Mouse (Mus musculus): Measurements from ENCODE around the gene Lrrc8b. TPM values are rescaled to one million over a fixed set of nuclear protein-coding genes. Genes with fewer than 3 reads are reported as not detected.

Lrrc8b gene
- polyA plus RNA-seq, 1 experiment, result 26.7 TPM

DNA sequence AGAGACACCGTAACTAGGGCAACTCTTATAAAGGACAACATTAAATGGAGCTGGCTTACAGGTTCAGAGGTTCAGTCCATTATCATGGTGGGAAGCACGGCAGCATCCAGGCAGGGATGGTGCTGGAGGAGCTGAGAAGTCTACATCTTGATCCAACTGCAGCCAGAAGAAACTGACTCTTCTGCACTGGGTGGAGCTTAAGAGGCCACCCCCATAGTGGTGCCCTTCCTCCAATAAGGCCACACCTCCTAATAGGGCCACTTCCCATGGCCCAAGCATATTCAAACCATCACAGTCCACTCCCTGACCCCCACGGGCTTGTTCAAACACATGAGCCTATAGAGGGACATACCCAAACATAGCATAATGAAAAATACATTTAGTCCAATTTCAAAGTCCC, 119.6 kb downstream of the Lrrc8b start:
- no peak overlapping the region for H3K4me3 ChIP-seq (replicated peaks; ENCODE audit: extremely low read depth, low read depth, low read length)
- no peak for DNase-seq
- 94% methylated on average over 3 of the region's 3 CpGs for WGBS

DNA sequence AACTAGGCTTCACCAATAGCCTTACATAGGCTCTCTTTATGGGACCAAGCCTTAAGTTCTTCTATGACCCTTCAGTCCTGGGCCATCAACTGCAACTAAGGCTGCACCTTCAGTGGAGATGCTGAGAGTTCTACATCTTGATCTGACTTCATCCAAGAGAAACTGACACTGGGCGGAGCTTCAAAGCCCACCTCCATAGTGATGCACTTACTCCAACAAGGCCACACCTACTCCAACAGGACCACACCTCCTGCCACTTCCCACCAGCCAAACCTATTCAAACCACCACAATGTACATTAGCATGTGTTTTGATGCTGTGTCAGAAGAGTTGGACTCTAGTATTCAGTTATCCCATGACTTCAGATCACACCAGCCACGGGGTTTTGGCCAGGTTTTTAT, 120.6 kb downstream of the Lrrc8b start:
- TF ChIP-seq CTCF (IDR thresholded peaks at IDR 0.05; ENCODE audit: insufficient read depth, low read length) (no peak), POLR2A (IDR thresholded peaks at IDR 0.05; ENCODE audit: borderline replicate concordance, extremely low read depth, low read depth, low read length) (no peak)
- Histone ChIP-seq H3K4me1 (ENCODE audit: control insufficient read depth, insufficient read depth, low read length) (peaks cover 3% of the 10 kb centered on the region; the same call in 1 of the 2 replicates), H3K4me3 (replicated peaks; ENCODE audit: extremely low read depth, low read depth, low read length) (no peak overlapping the region)
- no peak for DNase-seq
- 96% methylated on average over 2 of the region's 2 CpGs for WGBS

More for the DNA sequence above, 119.6 kb downstream of the Lrrc8b start:
- peaks cover 8% of the 10 kb centered on the region for H3K4me1 ChIP-seq (ENCODE audit: control insufficient read depth, insufficient read depth, low read length)
- TF ChIP-seq POLR2A (IDR thresholded peaks at IDR 0.05; ENCODE audit: borderline replicate concordance, extremely low read depth, low read depth, low read length) (no peak), CTCF (IDR thresholded peaks at IDR 0.05; ENCODE audit: insufficient read depth, low read length) (no peak)

DNA sequence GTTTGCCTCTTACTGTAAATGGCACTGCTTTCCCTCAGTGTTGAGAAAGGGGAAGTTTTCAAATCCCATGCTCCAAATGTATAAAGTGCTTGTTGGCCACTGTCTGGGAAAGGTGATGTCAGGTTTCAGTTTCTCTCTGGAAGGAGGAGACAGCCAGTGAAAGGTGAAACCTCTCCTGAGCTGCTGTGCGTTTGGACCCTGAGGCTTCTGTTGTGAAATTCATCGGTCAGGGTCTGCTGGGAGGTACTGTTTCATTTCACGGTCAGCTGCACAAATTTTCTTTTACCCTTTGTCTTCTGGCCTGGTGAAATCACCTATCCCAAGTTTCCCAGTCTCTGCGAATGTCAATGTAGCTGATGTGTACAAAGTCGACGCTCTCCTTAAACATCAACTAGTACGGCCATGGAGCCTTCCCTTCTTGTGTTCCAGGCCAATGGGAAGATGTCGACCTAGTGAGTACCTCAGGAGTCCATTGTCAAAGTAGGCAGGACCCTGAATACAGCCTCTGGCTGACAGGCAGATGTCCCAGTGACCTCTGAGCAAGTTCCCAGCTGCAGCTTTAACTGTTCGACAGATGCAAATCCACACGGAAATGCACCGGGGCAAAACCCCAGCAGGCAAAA, 121.6 kb downstream of the Lrrc8b start:
- no peaks in the 10 kb centered on the region; the same call in 1 of the 2 replicates for H3K4me1 ChIP-seq (ENCODE audit: control insufficient read depth, insufficient read depth, low read length)
- no peak for DNase-seq
- no peak for TF ChIP-seq CTCF (IDR thresholded peaks at IDR 0.05; ENCODE audit: insufficient read depth, low read length)
- 87% methylated on average over 11 of the region's 11 CpGs for WGBS
- H3K4me3 ChIP-seq (replicated peaks; ENCODE audit: extremely low read depth, low read depth, low read length), result no peak overlapping the region

Other genes starting within 250 kb of the Lrrc8b start
- gene Gbp10, start 176.2 kb upstream of the Lrrc8b start, polyA plus RNA-seq (2012; rRNA removed), result 0.50 and 1.2 TPM in 2 replicates
- 1.5 and 1.6 TPM in 2 replicates for gene Gm43302, start 122.1 kb upstream of the Lrrc8b start, polyA plus RNA-seq (2012; rRNA removed)
- 3.2 and 4.4 TPM in 2 replicates for gene Gbp6, start 122.1 kb upstream of the Lrrc8b start, polyA plus RNA-seq (2012; rRNA removed)
- gene Lrrc8c, start 103.6 kb downstream of the Lrrc8b start, polyA plus RNA-seq (2012; rRNA removed), result 43.7 and 51.6 TPM in 2 replicates

Measured in lung, adult 2 months (tissue).